Mouse (Mus musculus) hindbrain, embryonic 13.5 days (tissue): ENCODE results near the gene Gabrq. TPM values are rescaled to one million over a fixed set of nuclear protein-coding genes. Genes with fewer than 3 reads are reported as not detected.
A peak's percentile ranks its signal among the peaks of the same experiment; 100 is the strongest.

Experiments
- ATAC-seq: fragments of 200-750 bp; cut with Nextera tagmentation; 2 replicates; pipeline ENCODE4 v1.8.0; 2017; ENCODE audit warnings: moderate TSS enrichment; ENCODE audit not compliant: low FRiP score
- H3K27ac ChIP-seq: fragments of 300-500 bp; sonication (generic); 2 replicates; pipeline ENCODE4 v1.5.1; 2015; ENCODE audit warnings: inconsistent platforms, mild to moderate bottlenecking, moderate library complexity
- H3K27me3 ChIP-seq: fragments of 300-500 bp; sonication (generic); 2 replicates; pipeline ENCODE4 v1.6.1; 2015; ENCODE audit warnings: mild to moderate bottlenecking, inconsistent platforms
- H3K36me3 ChIP-seq: fragments of 300-500 bp; sonication (generic); 2 replicates; pipeline ENCODE4 v1.6.1; 2015; ENCODE audit warnings: mild to moderate bottlenecking, inconsistent platforms
- H3K4me1 ChIP-seq: fragments of 300-500 bp; sonication (generic); replicated peaks from 2 replicates; pipeline ENCODE4 v1.6.1; 2015; ENCODE audit warnings: inconsistent platforms
- H3K4me2 ChIP-seq: fragments of 300-500 bp; sonication (generic); 2 replicates; pipeline ENCODE4 v1.6.1; 2015; ENCODE audit warnings: inconsistent platforms, mild to moderate bottlenecking, moderate library complexity
- H3K4me3 ChIP-seq: fragments of 300-500 bp; sonication (generic); 2 replicates; pipeline ENCODE4 v1.5.1; 2015; ENCODE audit warnings: mild to moderate bottlenecking, inconsistent platforms
- H3K9ac ChIP-seq: fragments of 300-500 bp; sonication (generic); 2 replicates; pipeline ENCODE4 v1.6.1; 2015; ENCODE audit warnings: mild to moderate bottlenecking, inconsistent platforms
- H3K9me3 ChIP-seq: fragments of 300-500 bp; sonication (generic); 2 replicates; pipeline ENCODE4 v1.6.1; 2016; ENCODE audit warnings: inconsistent platforms
- WGBS: fragments of 180-500 bp; shearing (Covaris S2); methylation state at CpG from one replicate; pipeline ENCODE4 v1.1.7; 2015; 5-methylcytosine and 5-hydroxymethylcytosine counted together
- polyA plus RNA-seq: library from polyadenylated mRNA; unstranded; fragments of >200 nt; fragmentation: Nextera tagmentation; extraction: Ambion mirVana; gene quantifications from 2 replicates; pipeline ENCODE4 v1.2.1, GENCODE M21; 2015

The Gabrq gene
- polyA plus RNA-seq, result 2.4 TPM in 2 replicates

DNA sequence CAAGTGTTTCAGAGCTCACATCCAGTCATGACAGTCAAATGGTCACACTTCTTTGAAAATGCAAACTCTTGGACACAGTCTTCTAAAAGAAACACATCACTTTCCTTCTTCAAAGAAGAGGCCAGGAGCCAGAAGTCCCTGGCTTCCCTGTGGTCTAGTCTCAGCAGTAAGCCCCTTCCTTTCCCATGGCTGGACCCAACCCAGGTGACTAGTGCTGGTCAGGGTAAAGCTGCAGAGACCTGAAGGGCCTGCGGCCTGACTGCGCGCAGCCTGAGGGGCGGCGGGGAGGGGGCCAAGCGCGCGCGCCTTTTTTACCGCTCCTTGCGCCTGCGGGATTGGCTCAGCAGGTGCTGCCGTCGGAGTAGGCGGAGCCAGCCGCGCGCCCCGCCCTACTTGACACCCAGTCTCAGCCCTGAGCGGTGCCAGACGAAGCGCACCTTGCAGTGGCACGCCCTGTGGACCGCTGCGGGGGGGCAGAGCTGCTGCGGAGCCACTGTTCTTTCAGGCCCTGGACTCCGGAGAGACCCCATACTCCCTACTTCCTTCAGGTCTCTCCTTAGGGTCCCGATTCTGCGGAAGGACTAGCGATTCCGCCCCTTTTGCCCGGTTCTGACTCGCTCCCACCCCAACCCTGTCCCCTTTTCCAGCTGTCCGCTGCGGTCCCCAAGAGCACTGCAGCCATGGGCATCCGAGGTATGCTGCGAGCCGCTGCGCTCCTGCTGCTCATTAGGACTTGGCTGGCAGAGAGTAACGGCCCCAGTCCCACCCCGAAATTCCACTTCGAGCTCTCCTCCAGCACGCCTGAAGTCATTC, at the start of gene Gabrq:
TSS of gene Gabrq (plus strand) at position 403 of the 813 bp plus-strand sequence.
- WGBS, result 24% methylated on average over 43 of the region's 43 CpGs

GRCm38 (mm10) chrX:72788773-72789557, 36.0 kb upstream of the Gabrq start:
- no peak overlapping the region for H3K9ac ChIP-seq
- 32% methylated on average over 1 of the region's 1 CpGs for WGBS

More for the DNA sequence above, at the start of gene Gabrq:
- Histone ChIP-seq H3K36me3 (no peaks in the 10 kb centered on the region), H3K4me1 (no peaks in the 10 kb centered on the region), H3K27ac (no peak within 1 kb of the TSS), H3K9me3 (no peaks in the 10 kb centered on the region), H3K27me3 (no peaks in the 10 kb centered on the region), H3K9ac (peak within 1 kb of the TSS; percentile 59), H3K4me2 (peak within 1 kb of the TSS; percentile 69), H3K4me3 (peak within 1 kb of the TSS; percentile 46)
- ATAC-seq, result peak; percentile 92

GRCm38 (mm10) chrX:72789558-72789871, 35.5 kb upstream of the Gabrq start:
- peak overlapping the region; percentile 55; the same call in 1 of the 2 replicates for H3K27ac ChIP-seq
- no peak for ATAC-seq
- H3K36me3 ChIP-seq, result no peaks in the 10 kb centered on the region

More at GRCm38 (mm10) chrX:72788773-72789557, 36.0 kb upstream of the Gabrq start:
- Histone ChIP-seq H3K4me1 (peaks cover 7% of the 10 kb centered on the region), H3K9me3 (no peaks in the 10 kb centered on the region), H3K27ac (peak overlapping the region; percentile 55; the same call in 1 of the 2 replicates), H3K4me3 (no peak overlapping the region), H3K4me2 (no peak overlapping the region), H3K36me3 (no peaks in the 10 kb centered on the region), H3K27me3 (no peaks in the 10 kb centered on the region)
- peak; percentile 94 for ATAC-seq

GRCm38 (mm10) chrX:72819594-72819993, 5.4 kb upstream of the Gabrq start:
- ATAC-seq, result no peak
- H3K9ac ChIP-seq, result no peak overlapping the region
- H3K27me3 ChIP-seq, result no peaks in the 10 kb centered on the region
- H3K27ac ChIP-seq, result no peak overlapping the region
- H3K36me3 ChIP-seq, result no peaks in the 10 kb centered on the region
- H3K4me3 ChIP-seq, result no peak overlapping the region
- 4% methylated on average over 5 of the region's 5 CpGs for WGBS
- H3K4me1 ChIP-seq, result no peaks in the 10 kb centered on the region
- H3K9me3 ChIP-seq, result no peaks in the 10 kb centered on the region
- H3K4me2 ChIP-seq, result no peak overlapping the region

More at GRCm38 (mm10) chrX:72789558-72789871, 35.5 kb upstream of the Gabrq start:
- Histone ChIP-seq H3K9ac (no peak overlapping the region), H3K4me2 (no peak overlapping the region), H3K27me3 (no peaks in the 10 kb centered on the region), H3K4me3 (no peak overlapping the region), H3K4me1 (peaks cover 7% of the 10 kb centered on the region), H3K9me3 (no peaks in the 10 kb centered on the region)

DNA sequence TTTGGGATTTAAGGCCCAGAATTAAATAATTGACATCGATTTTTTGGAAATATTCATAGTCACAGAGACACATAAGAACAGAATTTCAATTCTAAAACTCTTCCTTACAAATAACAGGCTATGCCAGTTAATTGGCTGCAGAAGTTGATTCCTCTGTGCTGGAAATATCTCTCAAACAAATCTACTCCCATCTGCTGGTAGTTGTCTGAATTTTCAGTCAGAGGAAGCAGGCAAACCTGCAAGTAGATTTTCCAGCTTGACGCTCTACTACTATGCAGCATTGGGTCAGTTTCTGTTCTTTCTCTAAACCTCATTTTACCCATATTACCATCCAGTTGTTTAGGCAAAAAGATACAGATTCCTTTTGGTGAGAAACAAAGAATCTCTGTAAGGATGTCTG, 1.7 kb upstream of the Gabrq start:
- Histone ChIP-seq H3K36me3 (no peaks in the 10 kb centered on the region), H3K4me2 (no peak overlapping the region), H3K4me1 (no peaks in the 10 kb centered on the region), H3K27me3 (no peaks in the 10 kb centered on the region), H3K4me3 (no peak overlapping the region), H3K9me3 (no peaks in the 10 kb centered on the region), H3K27ac (no peak overlapping the region), H3K9ac (no peak overlapping the region)
- WGBS, result 78% methylated on average over 2 of the region's 2 CpGs
- ATAC-seq, result no peak

DNA sequence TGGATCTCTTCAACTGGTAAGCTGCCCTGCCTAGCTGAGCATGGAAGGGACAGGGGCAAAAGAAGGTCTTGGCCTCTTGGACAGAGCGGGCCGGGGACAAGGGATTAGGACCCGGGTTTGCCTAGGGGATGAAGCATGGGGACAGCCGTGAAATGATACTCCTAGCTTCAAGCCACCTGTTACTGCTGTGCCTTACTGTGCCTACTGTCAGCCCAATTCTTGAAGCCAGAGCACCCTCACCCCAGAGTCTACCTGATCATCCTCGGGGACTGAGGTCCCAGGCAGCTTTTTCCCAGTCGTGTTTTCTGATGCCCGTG, 569 bp downstream of the Gabrq start:
- peak; percentile 41; the same call in 1 of the 2 replicates for ATAC-seq
- H3K36me3 ChIP-seq, result no peaks in the 10 kb centered on the region
- H3K9ac ChIP-seq, result 0 out of 2 replicates have a peak overlapping the region, but pooled peaks have one; percentile 59
- H3K27ac ChIP-seq, result no peak overlapping the region
- no peaks in the 10 kb centered on the region for H3K4me1 ChIP-seq
- no peaks in the 10 kb centered on the region for H3K27me3 ChIP-seq
- 54% methylated on average over 7 of the region's 7 CpGs for WGBS
- no peaks in the 10 kb centered on the region for H3K9me3 ChIP-seq
- H3K4me3 ChIP-seq, result peak overlapping the region; percentile 46
- H3K4me2 ChIP-seq, result peak overlapping the region; percentile 69

Other genes starting within 250 kb of the Gabrq start
- gene Gabra3, start 168.3 kb upstream of the Gabrq start, polyA plus RNA-seq, result 19.8 and 19.9 TPM in 2 replicates
- 88.2 and 93.0 TPM in 2 replicates for gene Cetn2, start 93.2 kb downstream of the Gabrq start, polyA plus RNA-seq
- gene Nsdhl, start 93.4 kb downstream of the Gabrq start, polyA plus RNA-seq, result 41.9 and 44.4 TPM in 2 replicates
- gene Zfp185, start 162.2 kb downstream of the Gabrq start, polyA plus RNA-seq, result 0.96 and 1.5 TPM in 2 replicates
- not detected in 2 replicates for gene Pnma5, start 211.9 kb downstream of the Gabrq start, polyA plus RNA-seq
- gene Pnma3, start 239.6 kb downstream of the Gabrq start, polyA plus RNA-seq, result 2.3 and 3.0 TPM in 2 replicates